Mouse (Mus musculus) liver, postnatal 0 days (tissue): ENCODE measurements around the gene Pcdh9.

Source experiments
- CTCF ChIP-seq: sonication (generic); IDR thresholded peaks from 2 replicates; pipeline ENCODE4 v1.5.1; 2016; ENCODE audit warnings: antibody characterized with exemption, low read depth
- EP300 ChIP-seq: IDR thresholded peaks from 2 replicates; pipeline ENCODE4 v1.6.1; 2016; ENCODE audit warnings: antibody characterized with exemption, low read depth, mild to moderate bottlenecking

- TF ChIP-seq EP300: no peak
- TF ChIP-seq CTCF: no peak
Measured at GRCm38 (mm10) chr14:93889231-93889630, 1.2 kb downstream of the Pcdh9 start.
